Mouse (Mus musculus): Measurements from ENCODE around the gene Rab3c.

The Rab3c gene

GRCm38 (mm10) chr13:110280563-110281144, at the start of gene Rab3c:
TSS of gene Rab3c (minus strand) at chr13:110280996.
- DNase-seq = no peak

- DNase-seq = no peak
Measured at GRCm38 (mm10) chr13:110318746-110319145, 38.0 kb upstream of the Rab3c start.

DNA sequence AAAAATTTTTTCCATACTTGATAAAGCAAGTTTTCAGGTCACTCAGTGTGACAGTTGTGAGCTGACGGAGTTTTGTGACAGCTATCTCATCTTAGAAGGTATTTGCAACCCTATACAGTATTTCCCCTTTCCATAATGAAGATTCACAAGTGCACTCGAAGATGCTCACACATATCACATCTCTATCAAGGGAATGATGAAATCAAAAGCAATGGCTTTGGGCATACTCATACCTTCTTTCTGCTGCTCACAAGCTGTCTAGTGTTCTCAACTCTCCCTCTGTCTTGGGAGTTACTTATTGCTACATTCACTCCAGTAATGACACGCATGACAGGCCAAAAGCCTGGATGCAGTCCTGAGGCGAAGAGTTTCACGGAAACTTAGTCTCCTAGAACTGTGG, 26.4 kb upstream of the Rab3c start:
- DNase-seq = no peak

DNA sequence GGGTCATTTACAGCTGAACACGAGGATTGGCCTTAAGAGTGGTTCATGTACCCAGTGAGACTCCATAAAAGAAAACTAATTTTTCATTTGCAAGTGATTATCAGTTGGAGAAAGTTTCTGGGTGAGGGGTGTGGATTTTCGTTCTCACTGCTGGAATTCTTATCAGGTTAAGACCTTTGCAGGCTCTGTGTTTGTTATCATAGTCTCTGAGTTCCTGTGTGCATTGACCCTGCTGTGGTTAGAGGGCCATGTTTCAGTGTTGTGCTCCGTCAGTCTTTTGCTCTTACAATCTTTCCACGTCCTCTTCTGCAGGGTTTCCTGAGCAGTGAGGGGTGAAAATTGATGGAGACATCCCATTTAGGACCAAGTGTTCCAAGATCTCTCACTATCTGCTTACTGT, 16.3 kb upstream of the Rab3c start:
- no peak for DNase-seq

GRCm38 (mm10) chr13:110288499-110288898, 7.7 kb upstream of the Rab3c start:
- no peak for DNase-seq

DNA sequence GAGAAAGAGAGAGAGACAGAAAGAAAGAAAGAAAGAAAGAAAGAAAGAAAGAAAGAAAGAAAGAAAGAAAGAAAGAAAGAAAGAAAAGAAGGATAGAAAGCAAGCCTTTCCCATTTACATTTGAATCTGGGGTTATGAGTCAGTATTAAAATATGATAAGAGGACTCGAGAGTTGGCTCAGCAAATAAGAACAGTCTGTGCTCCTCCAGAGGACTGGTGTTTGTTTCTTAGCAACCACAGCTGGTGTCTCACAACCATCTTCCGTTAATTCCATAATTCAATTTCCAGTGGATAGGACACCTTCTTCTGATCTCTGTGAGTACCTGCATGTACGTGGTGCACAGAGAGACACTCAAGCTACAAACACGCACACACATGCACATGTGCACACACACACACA, 3.0 kb upstream of the Rab3c start:
- no peak for DNase-seq

DNA sequence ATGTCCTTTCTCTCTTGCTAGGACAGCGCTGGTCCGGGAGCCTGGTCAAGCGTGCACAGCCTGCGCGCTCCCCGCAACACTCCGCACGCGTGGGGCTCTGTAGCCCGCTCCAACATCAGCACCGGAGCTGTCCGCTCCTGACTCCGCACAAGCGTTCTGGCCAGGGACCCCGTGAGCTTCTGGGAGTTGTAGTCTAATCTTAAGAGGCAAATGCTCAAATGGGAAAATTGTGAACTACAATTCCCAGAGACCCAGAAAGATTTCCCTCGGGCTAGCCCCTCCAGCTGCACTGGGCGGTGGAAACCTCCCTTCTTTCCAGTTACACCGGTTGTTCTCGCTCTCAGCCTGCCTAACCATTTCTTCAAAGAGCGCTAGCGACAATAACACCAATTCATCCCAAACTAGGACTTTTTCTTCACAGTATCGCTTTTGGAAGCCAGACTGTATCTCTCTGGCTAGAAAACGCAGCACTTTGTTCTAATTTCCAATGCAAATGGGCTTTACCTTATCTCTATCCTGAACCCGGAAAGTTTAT, 701 bp downstream of the Rab3c start:
- peak; percentile 83 for DNase-seq

- DNase-seq = no peak
Measured at GRCm38 (mm10) chr13:110278976-110279736, 1.6 kb downstream of the Rab3c start.

DNA sequence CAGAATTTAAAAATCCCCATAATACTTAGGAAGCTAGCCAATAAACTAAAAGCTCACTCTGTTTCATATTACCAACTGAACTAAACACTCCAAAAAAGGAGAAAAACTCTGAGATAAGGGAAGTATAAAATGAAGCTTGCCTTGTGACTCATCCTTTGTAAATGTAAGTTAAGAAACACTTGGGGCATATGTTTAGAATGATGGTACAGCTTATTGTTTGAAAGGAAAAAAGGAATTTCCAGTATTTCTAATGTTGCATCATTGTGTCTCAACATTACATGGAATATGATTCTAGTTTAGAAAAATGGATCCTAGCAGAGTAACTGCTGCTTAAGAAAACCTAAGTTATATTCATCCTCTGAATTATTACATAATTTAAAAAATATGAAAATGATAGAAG, 3.1 kb downstream of the Rab3c start:
- DNase-seq = no peak

- DNase-seq = no peak
Measured at GRCm38 (mm10) chr13:110275471-110275870, 5.3 kb downstream of the Rab3c start.

DNA sequence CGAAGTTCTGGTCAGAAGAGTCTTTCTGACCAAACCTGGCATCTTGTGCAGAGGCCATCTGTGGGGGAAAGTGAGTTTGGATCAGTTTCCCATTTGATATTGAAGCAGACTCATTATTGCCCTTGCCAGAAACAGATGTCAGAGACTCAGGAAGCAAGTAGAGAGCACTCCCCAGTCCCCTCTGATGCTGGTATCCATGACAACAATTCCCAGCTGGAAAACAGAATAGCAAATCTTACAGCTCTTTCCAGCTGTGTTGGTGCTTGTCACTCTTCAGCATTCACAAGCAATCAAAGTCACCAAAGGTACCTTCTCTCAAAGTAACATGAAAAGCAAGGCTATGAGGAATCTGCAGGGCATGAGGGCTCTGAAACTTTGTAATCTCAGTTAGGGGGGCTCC, 20.1 kb downstream of the Rab3c start:
- DNase-seq = no peak

GRCm38 (mm10) chr13:110251453-110251852, 29.3 kb downstream of the Rab3c start:
- no peak for DNase-seq

GRCm38 (mm10) chr13:110248481-110248880, 32.3 kb downstream of the Rab3c start:
- no peak for DNase-seq

DNA sequence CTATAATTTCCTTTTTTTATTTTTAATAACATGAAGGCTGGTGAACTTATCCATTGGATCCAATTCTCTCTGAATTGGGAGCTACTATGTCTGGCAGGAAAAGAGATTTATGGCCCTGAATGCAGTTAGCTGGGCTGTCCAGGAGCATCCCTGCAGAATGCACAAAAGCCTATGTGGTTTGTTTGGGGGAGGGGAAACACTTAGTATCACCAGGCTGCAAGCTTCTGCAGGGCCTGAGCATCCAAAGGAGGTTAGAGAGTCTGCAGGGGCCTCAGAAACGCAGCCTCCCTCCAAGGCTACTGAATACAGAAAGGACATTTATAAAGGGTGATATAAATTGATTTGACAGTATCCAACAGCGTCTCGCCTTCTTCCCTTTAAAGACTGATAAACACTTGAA, 41.8 kb downstream of the Rab3c start:
- DNase-seq = no peak

DNA sequence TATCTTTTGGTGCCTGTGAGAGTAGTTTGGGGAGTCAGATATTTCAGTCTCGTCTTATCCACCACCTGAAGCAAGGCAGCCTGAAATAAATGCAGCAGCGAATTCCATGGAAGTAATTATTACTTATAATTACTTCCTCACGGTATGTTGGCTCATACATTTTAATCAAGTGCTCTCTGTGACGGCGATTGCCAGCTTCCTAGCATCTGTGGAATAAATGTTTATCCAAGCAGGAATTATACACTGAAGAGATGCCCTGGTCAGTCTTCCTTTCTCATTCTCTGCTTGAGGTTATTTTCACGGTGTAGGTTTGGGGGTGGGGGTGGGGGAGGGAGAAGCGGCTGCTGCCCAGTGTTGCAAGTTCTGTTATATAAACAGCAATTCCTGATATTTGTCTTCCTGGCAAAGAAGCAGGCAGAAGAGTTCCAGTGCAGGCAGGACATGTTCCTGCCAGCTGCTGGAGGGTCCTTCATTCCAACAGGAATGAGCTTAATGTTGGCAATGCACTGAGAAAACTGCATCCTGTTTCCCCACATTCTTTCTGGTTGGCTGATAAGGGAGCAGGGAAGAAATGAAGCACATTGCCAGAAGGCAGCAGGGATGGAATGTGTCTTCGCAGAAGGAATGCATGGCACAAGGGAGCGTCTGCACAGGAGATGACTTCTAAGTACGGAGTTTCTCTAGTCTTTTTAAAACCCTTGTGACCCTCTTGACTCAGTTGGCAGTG, 43.4 kb downstream of the Rab3c start:
- no peak for DNase-seq

DNA sequence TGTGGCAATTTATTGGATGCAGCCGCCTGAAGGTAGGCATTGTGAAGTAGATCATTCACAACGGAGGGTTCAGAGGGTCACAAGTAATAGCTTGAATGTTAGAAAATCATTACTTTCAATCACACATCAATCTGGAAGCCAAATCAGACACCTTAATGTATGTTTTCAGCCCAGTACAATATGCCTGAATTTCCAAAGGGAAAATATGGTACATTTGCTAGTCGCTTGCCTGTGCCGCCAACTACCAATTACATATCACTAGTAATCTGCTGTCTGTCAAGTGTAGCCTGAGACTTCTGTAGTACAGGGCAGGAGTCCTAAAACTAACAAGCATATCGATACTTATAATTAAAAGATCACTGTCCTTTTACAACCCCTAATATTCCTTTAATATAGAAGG, 47.4 kb downstream of the Rab3c start:
- no peak for DNase-seq

GRCm38 (mm10) chr13:110231086-110231688, 49.6 kb downstream of the Rab3c start:
- no peak for DNase-seq

- DNase-seq = no peak
Measured at GRCm38 (mm10) chr13:110230046-110230445, 50.8 kb downstream of the Rab3c start.

GRCm38 (mm10) chr13:110219195-110219594, 61.6 kb downstream of the Rab3c start:
- no peak for DNase-seq

DNA sequence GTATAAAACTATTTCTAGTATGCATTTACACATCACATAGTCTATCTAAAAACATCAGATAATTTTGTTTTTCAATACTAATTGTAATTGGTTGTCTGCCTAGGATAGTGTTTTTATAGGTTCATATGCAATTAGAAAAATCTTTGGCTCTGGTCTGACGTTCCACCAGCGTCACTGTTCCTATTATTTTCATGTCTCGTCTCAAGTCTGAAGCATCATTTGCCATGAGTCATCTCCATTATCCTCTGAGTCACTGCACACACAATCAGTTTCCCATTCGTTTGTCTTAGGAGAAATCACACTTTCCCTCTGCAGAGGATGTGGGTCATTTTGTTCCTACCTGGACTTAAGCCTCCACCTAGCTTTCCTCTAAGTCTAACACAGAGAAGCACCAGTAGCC, 62.3 kb downstream of the Rab3c start:
- DNase-seq = no peak

GRCm38 (mm10) chr13:110211526-110212075, 69.2 kb downstream of the Rab3c start:
- no peak for DNase-seq

GRCm38 (mm10) chr13:110198906-110199305, 81.9 kb downstream of the Rab3c start:
- peak; percentile 26 for DNase-seq

DNA sequence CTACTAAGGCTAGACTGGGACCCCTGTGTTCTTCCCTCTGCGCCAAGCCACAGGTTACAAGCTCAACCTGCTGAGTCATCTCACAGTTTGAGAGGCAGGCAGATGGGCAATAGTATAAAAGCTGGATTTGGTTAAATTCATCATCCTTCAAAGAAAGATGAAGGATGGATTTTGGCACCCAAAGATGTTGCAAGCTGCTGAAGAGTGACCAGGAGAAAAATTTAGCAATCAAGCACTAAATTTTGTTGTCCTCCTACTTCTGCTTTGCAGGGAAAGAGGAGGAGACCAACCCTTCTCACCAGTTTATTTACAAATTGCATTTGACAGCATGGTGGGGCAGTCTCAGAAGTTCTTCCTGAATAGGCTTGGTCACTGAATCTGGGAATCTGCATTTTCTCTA, 90.8 kb downstream of the Rab3c start:
- no peak for DNase-seq

Measured in right cerebral cortex, postnatal 25 days (tissue).